Mouse (Mus musculus) kidney, adult 2 months (tissue): Measurements from ENCODE around the gene Sbk2.

Experiments
- CTCF ChIP-seq: fragments of 200-500 bp; conservative IDR thresholded peaks from 2 replicates; pipeline ENCODE4 v1.5.1; 2011; ENCODE audit warnings: low read depth, mild to moderate bottlenecking, control low read depth, low read length, moderate library complexity, mixed read lengths; ENCODE audit not compliant: insufficient read depth, insufficient read length
- POLR2A ChIP-seq: fragments of 200-500 bp; IDR thresholded peaks from one replicate; pipeline ENCODE4 v1.6.1; 2011; ENCODE audit warnings: low read depth, low read length, control low read depth

DNA sequence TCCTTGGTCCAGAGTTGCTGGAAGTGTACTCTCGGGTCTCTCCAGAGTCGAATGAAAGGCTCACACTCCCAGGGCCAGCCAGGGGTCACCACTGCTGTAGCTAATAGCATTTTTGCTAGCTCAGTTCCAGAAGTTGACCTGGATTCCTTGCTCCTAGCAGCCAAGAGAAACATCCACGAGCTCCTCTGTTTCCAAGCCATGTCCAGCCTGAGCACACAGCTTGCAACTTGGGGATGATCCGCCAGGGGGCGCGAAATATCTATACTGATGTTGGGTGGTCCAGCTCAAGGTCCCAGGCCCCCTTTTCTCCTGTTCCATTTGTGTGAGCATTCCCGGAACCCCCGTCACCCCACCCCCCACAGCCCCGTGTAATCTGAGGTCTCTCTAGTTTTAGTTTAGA lies 52.6 kb downstream of the Sbk2 start:
- TF ChIP-seq CTCF = peak; percentile 53
- no peak for TF ChIP-seq POLR2A
